Mouse (Mus musculus): ENCODE data around the gene Gucy1b2. TPM values are rescaled to one million over a fixed set of nuclear protein-coding genes. Genes with fewer than 3 reads are reported as not detected.

The Gucy1b2 gene
- total RNA-seq, 1 experiment from 2014 or later = not detected

- ATAC-seq (replicated peaks; ENCODE audit: low read depth, poor library complexity, severe bottlenecking) = no peak
Observed at GRCm38 (mm10) chr14:62376115-62376514, 80.0 kb downstream of the Gucy1b2 start.

GRCm38 (mm10) chr14:62375694-62376093 is 80.4 kb downstream of the Gucy1b2 start:
- ATAC-seq (replicated peaks; ENCODE audit: low read depth, poor library complexity, severe bottlenecking) = no peak

GRCm38 (mm10) chr14:62374001-62374400 is 82.1 kb downstream of the Gucy1b2 start:
- no peak for ATAC-seq (replicated peaks; ENCODE audit: low read depth, poor library complexity, severe bottlenecking)

GRCm38 (mm10) chr14:62370819-62371218 is 85.3 kb downstream of the Gucy1b2 start:
- ATAC-seq (replicated peaks; ENCODE audit: low read depth, poor library complexity, severe bottlenecking) = 0 out of 2 replicates have a peak, but pooled peaks have one; percentile 5

GRCm38 (mm10) chr14:62363774-62364173 is 92.3 kb downstream of the Gucy1b2 start:
- ATAC-seq (replicated peaks; ENCODE audit: low read depth, poor library complexity, severe bottlenecking) = no peak

- ATAC-seq (replicated peaks; ENCODE audit: low read depth, poor library complexity, severe bottlenecking) = no peak
Observed at GRCm38 (mm10) chr14:62361263-62361980, 94.7 kb downstream of the Gucy1b2 start.

GRCm38 (mm10) chr14:62355201-62355600 is 100.9 kb downstream of the Gucy1b2 start:
- ATAC-seq (replicated peaks; ENCODE audit: low read depth, poor library complexity, severe bottlenecking) = no peak

DNA sequence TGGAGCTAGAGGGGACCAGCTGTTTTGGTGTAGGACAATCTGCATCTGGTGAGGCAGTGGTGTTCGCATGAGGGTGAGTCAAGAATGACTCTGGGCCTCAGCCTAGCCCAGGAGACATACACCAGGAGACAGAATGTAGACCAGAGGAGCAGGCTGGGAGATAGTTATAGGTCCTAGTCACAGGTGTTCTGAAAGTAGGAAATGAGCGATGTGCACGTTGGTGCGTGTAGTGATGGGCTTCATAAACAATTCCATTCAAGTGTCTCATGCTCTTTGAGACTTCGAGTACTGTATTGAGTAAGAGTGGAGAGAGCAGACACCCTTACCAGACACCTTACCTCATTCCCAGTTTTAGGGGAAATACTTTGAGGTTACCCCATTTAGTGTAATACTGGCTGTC is 102.3 kb downstream of the Gucy1b2 start:
- no peak for ATAC-seq (replicated peaks; ENCODE audit: low read depth, poor library complexity, severe bottlenecking)

GRCm38 (mm10) chr14:62353372-62353771 is 102.7 kb downstream of the Gucy1b2 start:
- ATAC-seq (replicated peaks; ENCODE audit: low read depth, poor library complexity, severe bottlenecking) = no peak

- no peak for ATAC-seq (replicated peaks; ENCODE audit: low read depth, poor library complexity, severe bottlenecking)
Observed at GRCm38 (mm10) chr14:62350890-62351289, 105.2 kb downstream of the Gucy1b2 start.

DNA sequence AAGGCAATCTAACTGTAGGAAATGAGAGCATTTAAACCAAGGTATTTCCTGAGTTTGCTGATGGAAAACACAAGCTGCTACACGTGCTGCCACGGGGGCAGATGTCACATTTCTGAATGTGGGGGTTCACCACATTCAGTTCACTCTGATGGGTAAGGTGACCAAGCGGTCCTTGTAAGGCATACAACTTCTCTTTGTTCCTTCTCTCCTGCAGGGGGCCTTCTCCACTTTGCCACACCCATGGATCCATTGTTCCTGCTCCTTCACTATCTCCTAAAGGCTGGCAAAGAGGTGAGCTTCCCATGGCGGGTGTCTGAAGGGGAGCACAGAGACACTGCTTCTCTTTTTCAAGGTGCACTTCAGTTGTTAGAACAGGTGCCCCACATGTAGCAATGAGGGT is 105.9 kb downstream of the Gucy1b2 start:
- ATAC-seq (replicated peaks; ENCODE audit: low read depth, poor library complexity, severe bottlenecking) = no peak

DNA sequence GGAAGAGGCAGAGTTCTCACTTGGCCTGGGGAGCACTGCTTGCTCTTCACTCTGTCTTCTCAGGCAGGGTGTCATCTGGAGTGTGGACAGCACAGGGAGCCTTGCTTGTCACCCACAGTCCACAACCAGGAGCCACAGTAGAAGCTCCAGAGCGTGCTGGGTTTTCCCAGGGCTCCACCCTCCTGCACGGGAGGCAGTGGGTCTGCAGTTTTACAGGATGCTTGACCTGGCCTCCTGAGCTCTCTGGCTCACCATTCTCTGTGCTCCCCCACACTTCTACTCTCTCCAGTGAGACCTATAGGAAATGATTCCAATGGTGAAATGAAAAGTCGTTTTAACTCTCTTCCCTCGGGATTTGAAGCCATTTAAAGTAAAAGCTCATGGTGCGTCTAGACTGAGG is 106.3 kb downstream of the Gucy1b2 start:
- ATAC-seq (replicated peaks; ENCODE audit: low read depth, poor library complexity, severe bottlenecking) = no peak

GRCm38 (mm10) chr14:62347103-62347502 is 109.0 kb downstream of the Gucy1b2 start:
- ATAC-seq (replicated peaks; ENCODE audit: low read depth, poor library complexity, severe bottlenecking) = peak; percentile 16; the same call in 1 of the 2 replicates

GRCm38 (mm10) chr14:62346570-62346969 is 109.5 kb downstream of the Gucy1b2 start:
- ATAC-seq (replicated peaks; ENCODE audit: low read depth, poor library complexity, severe bottlenecking) = no peak

Other genes with a start within 250 kb of the Gucy1b2 start
- gene Rnaseh2b, start 163.7 kb downstream of the Gucy1b2 start, total RNA-seq (2017) = 70.7 and 72.6 TPM in 2 replicates
- gene Dleu7, start 163.2 kb downstream of the Gucy1b2 start, total RNA-seq (2017) = 3.2 and 5.2 TPM in 2 replicates
- gene Fam124a, start 99.4 kb upstream of the Gucy1b2 start, total RNA-seq (2017) = not detected in 2 replicates
- gene Gm4131, start 110.6 kb upstream of the Gucy1b2 start, total RNA-seq (2017) = not detected in 2 replicates
- not detected in 2 replicates for gene Serpine3, start 207.4 kb upstream of the Gucy1b2 start, total RNA-seq (2017)